ENCODE assay signal across 9 mouse cellular contexts in the genomic region with DNA sequence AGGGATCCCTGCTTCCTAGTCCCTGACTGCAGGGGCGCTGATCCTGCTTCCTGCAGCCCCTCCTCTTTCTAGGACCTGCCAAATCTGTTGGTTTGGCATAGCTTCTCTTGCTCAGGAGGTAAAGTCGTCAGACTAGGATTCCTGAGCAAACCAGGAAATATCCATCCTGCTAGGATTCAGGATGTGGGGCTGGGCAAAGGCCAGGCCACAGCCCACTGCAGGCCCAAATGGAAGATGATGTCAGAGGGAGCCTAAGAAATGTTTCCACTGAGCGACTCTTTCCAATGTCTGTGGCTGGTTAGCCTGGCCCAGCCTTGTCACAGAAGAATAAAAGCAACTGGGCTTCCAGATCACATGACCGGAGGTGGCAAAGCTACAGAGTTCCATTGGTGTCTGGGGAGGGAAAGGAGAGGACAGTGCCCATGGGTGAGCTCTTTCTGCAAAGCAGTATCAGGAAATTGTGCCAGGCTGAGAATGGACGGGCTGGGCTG. TPM values are rescaled to one million over a fixed set of nuclear protein-coding genes. Genes with fewer than 3 reads are reported as not detected.
DNase-seq lines count a peak whose midpoint lies in the region; ATAC-seq and TF ChIP-seq lines count a peak whose summit lies in the region.
"Had no signal": no experiment of that assay in that cellular context is flagged by ENCODE, and none has a peak within 500 bp of the region (broad histone marks: within the 10 kb centered on the region; RNA-seq: fewer than 3 reads in every experiment).

No protein-coding gene starts in this region.

- no peaks in the 10 kb centered on the region for H3K36me3 ChIP-seq in kidney, adult 2 months (ENCODE audit: control insufficient read depth, insufficient read depth, low read length)
- no peaks in the 10 kb centered on the region for H3K36me3 ChIP-seq in kidney, embryonic 14.5 days (ENCODE audit: control insufficient read depth, insufficient read depth, low read length)
- H3K36me3 ChIP-seq in embryonic facial prominence, embryonic 14.5 days (ENCODE audit: control insufficient read depth, insufficient read depth, low read length): no peaks in the 10 kb centered on the region
- no peaks in the 10 kb centered on the region for H3K36me3 ChIP-seq in intestine, embryonic 14.5 days (ENCODE audit: control insufficient read depth, insufficient read depth, low read length)

- H3K4me2 ChIP-seq in kidney, embryonic 14.5 days (replicated peaks; ENCODE audit: low read depth, low read length): no peak overlapping the region
- no peak overlapping the region for H3K4me2 ChIP-seq in embryonic facial prominence, embryonic 14.5 days (ENCODE audit: low read depth, low read length)
- no peak overlapping the region for H3K4me2 ChIP-seq in intestine, embryonic 14.5 days (ENCODE audit: low read length)

- H3K4me3 ChIP-seq in kidney, adult 2 months (ENCODE audit: insufficient read depth, low read depth, low read length): no peak overlapping the region
- H3K4me3 ChIP-seq in kidney, embryonic 14.5 days (ENCODE audit: low read length): no peak overlapping the region
- no peak overlapping the region for H3K4me3 ChIP-seq in embryonic facial prominence, embryonic 14.5 days (ENCODE audit: low read depth, low read length)
- no peak overlapping the region for H3K4me3 ChIP-seq in intestine, embryonic 14.5 days (ENCODE audit: low read depth, low read length)
- H3K4me3 ChIP-seq in olfactory bulb, adult 2 months (ENCODE audit: insufficient read depth, low read depth, low read length): no peak overlapping the region

- DNase-seq in kidney, adult 2 months: peak; percentile 51
- peak; percentile 82 for DNase-seq in embryonic facial prominence, embryonic 14.5 days (ENCODE audit: low spot score)
- DNase-seq in intestine, embryonic 14.5 days (ENCODE audit: low spot score): no peak
- no peak for DNase-seq in thymus, postnatal 25 days
- DNase-seq in right cerebral cortex, postnatal 25 days: no peak
- DNase-seq: thymus, adult 18-20 months had no signal

- no peak overlapping the region for H3K9ac ChIP-seq in kidney, embryonic 14.5 days (ENCODE audit: low read depth, low read length)
- H3K9ac ChIP-seq in embryonic facial prominence, embryonic 14.5 days (ENCODE audit: low read depth, low read length): no peak overlapping the region
- 0 out of 2 replicates have a peak overlapping the region, but pooled peaks have one; percentile 2 for H3K9ac ChIP-seq in intestine, embryonic 14.5 days (ENCODE audit: low read length)

- TF ChIP-seq CTCF in kidney, adult 2 months (conservative IDR thresholded peaks at IDR 0.05; ENCODE audit: insufficient read depth, insufficient read length, low read depth, low read length): no peak
- TF ChIP-seq CTCF in olfactory bulb, adult 2 months (IDR thresholded peaks at IDR 0.05; ENCODE audit: insufficient read depth, low read depth, low read length): no peak

- no peaks in the 10 kb centered on the region for H3K27me3 ChIP-seq in kidney, adult 2 months (replicated peaks; ENCODE audit: control insufficient read depth, insufficient read depth, low read length)
- no peaks in the 10 kb centered on the region for H3K27me3 ChIP-seq in kidney, embryonic 14.5 days (ENCODE audit: control insufficient read depth, insufficient read depth, low read length)
- no peaks in the 10 kb centered on the region for H3K27me3 ChIP-seq in embryonic facial prominence, embryonic 14.5 days (replicated peaks; ENCODE audit: control insufficient read depth, insufficient read depth, low read length)
- no peaks in the 10 kb centered on the region; the same call in 1 of the 2 replicates for H3K27me3 ChIP-seq in intestine, embryonic 14.5 days (replicated peaks; ENCODE audit: control insufficient read depth, insufficient read depth, low read length)

- TF ChIP-seq POLR2A in kidney, adult 2 months (IDR thresholded peaks at IDR 0.05; ENCODE audit: low read depth, low read length): no peak
- no peak for TF ChIP-seq POLR2A in olfactory bulb, adult 2 months (IDR thresholded peaks at IDR 0.05; ENCODE audit: insufficient read depth, low read depth, low read length)

- 40% methylated on average over 5 of the region's 5 CpGs for whole genome bisulfite sequencing in kidney, adult 2 months
- WGBS in kidney, embryonic 14.5 days: 51% methylated on average over 5 of the region's 5 CpGs
- WGBS in embryonic facial prominence, embryonic 14.5 days: 44% methylated on average over 5 of the region's 5 CpGs
- 57% methylated on average over 5 of the region's 5 CpGs for WGBS in intestine, embryonic 14.5 days
- 47% methylated on average over 5 of the region's 5 CpGs for WGBS in olfactory bulb, adult 2 months

- no peak for ATAC-seq in kidney, embryonic 14.5 days (ENCODE audit: low FRiP score, low TSS enrichment)
- ATAC-seq in embryonic facial prominence, embryonic 14.5 days (ENCODE audit: low read depth): peak; percentile 83
- 0 out of 2 replicates have a peak, but pooled peaks have one; percentile 12 for ATAC-seq in intestine, embryonic 14.5 days (replicated peaks; ENCODE audit: low FRiP score, low TSS enrichment, low read depth)
- no peak for ATAC-seq in megakaryocyte progenitor cell, adult 5-6 weeks (replicated peaks; ENCODE audit: poor library complexity)

- H3K9me3 ChIP-seq in kidney, embryonic 14.5 days (ENCODE audit: control insufficient read depth, low read length): no peaks in the 10 kb centered on the region
- H3K9me3 ChIP-seq in embryonic facial prominence, embryonic 14.5 days (ENCODE audit: control insufficient read depth, low read length): no peaks in the 10 kb centered on the region
- H3K9me3 ChIP-seq in intestine, embryonic 14.5 days (ENCODE audit: control insufficient read depth, low read length): no peaks in the 10 kb centered on the region

- peaks cover 3% of the 10 kb centered on the region; the same call in 1 of the 2 replicates for H3K4me1 ChIP-seq in kidney, adult 2 months (ENCODE audit: control insufficient read depth, insufficient read depth, low read length)
- peaks cover 12% of the 10 kb centered on the region; the same call in 1 of the 2 replicates for H3K4me1 ChIP-seq in kidney, embryonic 14.5 days (ENCODE audit: control insufficient read depth, insufficient read depth, low read length)
- peaks cover 19% of the 10 kb centered on the region for H3K4me1 ChIP-seq in embryonic facial prominence, embryonic 14.5 days (ENCODE audit: control insufficient read depth, insufficient read depth, low read length)
- H3K4me1 ChIP-seq in intestine, embryonic 14.5 days (replicated peaks; ENCODE audit: control insufficient read depth, insufficient read depth, low read length): peaks cover 13% of the 10 kb centered on the region; the same call in 1 of the 2 replicates
- peaks cover 19% of the 10 kb centered on the region for H3K4me1 ChIP-seq in olfactory bulb, adult 2 months (ENCODE audit: control insufficient read depth, insufficient read depth, low read length)

- peak overlapping the region; percentile 44 for H3K27ac ChIP-seq in kidney, adult 2 months (ENCODE audit: insufficient read depth, low read depth, low read length)
- no peak overlapping the region for H3K27ac ChIP-seq in kidney, embryonic 14.5 days (ENCODE audit: low read depth, low read length)
- peak overlapping the region; percentile 87 for H3K27ac ChIP-seq in embryonic facial prominence, embryonic 14.5 days (replicated peaks; ENCODE audit: low read depth, low read length)
- H3K27ac ChIP-seq in intestine, embryonic 14.5 days (ENCODE audit: low read depth): 0 out of 2 replicates have a peak overlapping the region, but pooled peaks have one; percentile 19
- 0 out of 2 replicates have a peak overlapping the region, but pooled peaks have one; percentile 21 for H3K27ac ChIP-seq in olfactory bulb, adult 2 months (ENCODE audit: insufficient read depth, low read depth, low read length)

RNA-seq across cellular contexts. Expression of a gene that starts 7.0 kb away (rescaled TPM):
- polyA plus RNA-seq in kidney, adult 2 months (2012; rRNA removed): 9.9 and 12.0 TPM in 2 replicates
- 3.0 and 3.7 TPM in 2 replicates for polyA plus RNA-seq in kidney, embryonic 14.5 days (2014; fragmentation: Nextera tagmentation; extraction: Ambion mirVana)
- 7.8 and 8.4 TPM in 2 replicates for polyA plus RNA-seq in embryonic facial prominence, embryonic 14.5 days (2014; fragmentation: Nextera tagmentation; extraction: Ambion mirVana)
- polyA plus RNA-seq in intestine, embryonic 14.5 days (2014; fragmentation: Nextera tagmentation; extraction: Ambion mirVana): 2.1 and 4.5 TPM in 2 replicates
- polyA plus RNA-seq in olfactory bulb, adult 2 months (2012; ENCODE audit: insufficient read depth, insufficient read length, low replicate concordance, missing spikeins): not detected in 2 replicates
- 7.6 and 15.5 TPM in 2 replicates for total RNA-seq in megakaryocyte progenitor cell, adult 5-6 weeks (2015)
- 6.7 and 26.1 TPM in 2 replicates for total RNA-seq in megakaryocyte progenitor cell, adult 5-6 weeks (2017)

RNA-seq across cellular contexts. Expression of a gene that starts 29.7 kb away (rescaled TPM):
- 87.5 and 91.1 TPM in 2 replicates for polyA plus RNA-seq in kidney, adult 2 months (2012; rRNA removed)
- 160 and 212 TPM in 2 replicates for polyA plus RNA-seq in kidney, embryonic 14.5 days (2014; fragmentation: Nextera tagmentation; extraction: Ambion mirVana)
- 122 and 145 TPM in 2 replicates for polyA plus RNA-seq in embryonic facial prominence, embryonic 14.5 days (2014; fragmentation: Nextera tagmentation; extraction: Ambion mirVana)
- 207 and 208 TPM in 2 replicates for polyA plus RNA-seq in intestine, embryonic 14.5 days (2014; fragmentation: Nextera tagmentation; extraction: Ambion mirVana)
- polyA plus RNA-seq in olfactory bulb, adult 2 months (2012; ENCODE audit: insufficient read depth, insufficient read length, low replicate concordance, missing spikeins): not detected in 2 replicates
- total RNA-seq in megakaryocyte progenitor cell, adult 5-6 weeks (2015): 46.9 and 49.3 TPM in 2 replicates
- total RNA-seq in megakaryocyte progenitor cell, adult 5-6 weeks (2017): 27.9 and 33.0 TPM in 2 replicates

RNA-seq across cellular contexts. Expression of a gene that starts 57.5 kb away (rescaled TPM):
- polyA plus RNA-seq in kidney, adult 2 months (2012; rRNA removed): 10.3 and 10.8 TPM in 2 replicates
- 11.2 and 13.5 TPM in 2 replicates for polyA plus RNA-seq in kidney, embryonic 14.5 days (2014; fragmentation: Nextera tagmentation; extraction: Ambion mirVana)
- 15.4 and 17.4 TPM in 2 replicates for polyA plus RNA-seq in embryonic facial prominence, embryonic 14.5 days (2014; fragmentation: Nextera tagmentation; extraction: Ambion mirVana)
- polyA plus RNA-seq in intestine, embryonic 14.5 days (2014; fragmentation: Nextera tagmentation; extraction: Ambion mirVana): 9.7 and 9.8 TPM in 2 replicates
- not detected in 2 replicates for polyA plus RNA-seq in olfactory bulb, adult 2 months (2012; ENCODE audit: insufficient read depth, insufficient read length, low replicate concordance, missing spikeins)
- total RNA-seq in megakaryocyte progenitor cell, adult 5-6 weeks (2015): 5.0 TPM in 2 replicates
- 6.1 and 6.4 TPM in 2 replicates for total RNA-seq in megakaryocyte progenitor cell, adult 5-6 weeks (2017)

RNA-seq across cellular contexts. Expression of a gene that starts 57.7 kb away (rescaled TPM):
- 0.08 and 0.24 TPM in 2 replicates for polyA plus RNA-seq in kidney, adult 2 months (2012; rRNA removed)
- 0.34 and 0.39 TPM in 2 replicates for polyA plus RNA-seq in kidney, embryonic 14.5 days (2014; fragmentation: Nextera tagmentation; extraction: Ambion mirVana)
- polyA plus RNA-seq in embryonic facial prominence, embryonic 14.5 days (2014; fragmentation: Nextera tagmentation; extraction: Ambion mirVana): 0.14 and 0.30 TPM in 2 replicates
- 0.15 and 0.22 TPM in 2 replicates for polyA plus RNA-seq in intestine, embryonic 14.5 days (2014; fragmentation: Nextera tagmentation; extraction: Ambion mirVana)
- polyA plus RNA-seq in olfactory bulb, adult 2 months (2012; ENCODE audit: insufficient read depth, insufficient read length, low replicate concordance, missing spikeins): not detected in 2 replicates
- total RNA-seq in megakaryocyte progenitor cell, adult 5-6 weeks (2015): not detected in 2 replicates
- 0.07 TPM in 1 of 2 replicates, not detected in the other for total RNA-seq in megakaryocyte progenitor cell, adult 5-6 weeks (2017)

Comparison
In these comparisons a context has a peak if more than half of its experiments do, and no peak if none do; other contexts are left out.
1. DNase-seq: peak in kidney, adult 2 months (single experiment) and embryonic facial prominence, embryonic 14.5 days (single experiment); none in intestine, embryonic 14.5 days (single experiment), thymus, postnatal 25 days (single experiment) and right cerebral cortex, postnatal 25 days (single experiment).
2. ATAC-seq: peak in embryonic facial prominence, embryonic 14.5 days (single experiment) and intestine, embryonic 14.5 days (single experiment); none in kidney, embryonic 14.5 days (single experiment) and megakaryocyte progenitor cell, adult 5-6 weeks (single experiment).